ENCODE assay signal across 9 mouse cellular contexts in the genomic region with DNA sequence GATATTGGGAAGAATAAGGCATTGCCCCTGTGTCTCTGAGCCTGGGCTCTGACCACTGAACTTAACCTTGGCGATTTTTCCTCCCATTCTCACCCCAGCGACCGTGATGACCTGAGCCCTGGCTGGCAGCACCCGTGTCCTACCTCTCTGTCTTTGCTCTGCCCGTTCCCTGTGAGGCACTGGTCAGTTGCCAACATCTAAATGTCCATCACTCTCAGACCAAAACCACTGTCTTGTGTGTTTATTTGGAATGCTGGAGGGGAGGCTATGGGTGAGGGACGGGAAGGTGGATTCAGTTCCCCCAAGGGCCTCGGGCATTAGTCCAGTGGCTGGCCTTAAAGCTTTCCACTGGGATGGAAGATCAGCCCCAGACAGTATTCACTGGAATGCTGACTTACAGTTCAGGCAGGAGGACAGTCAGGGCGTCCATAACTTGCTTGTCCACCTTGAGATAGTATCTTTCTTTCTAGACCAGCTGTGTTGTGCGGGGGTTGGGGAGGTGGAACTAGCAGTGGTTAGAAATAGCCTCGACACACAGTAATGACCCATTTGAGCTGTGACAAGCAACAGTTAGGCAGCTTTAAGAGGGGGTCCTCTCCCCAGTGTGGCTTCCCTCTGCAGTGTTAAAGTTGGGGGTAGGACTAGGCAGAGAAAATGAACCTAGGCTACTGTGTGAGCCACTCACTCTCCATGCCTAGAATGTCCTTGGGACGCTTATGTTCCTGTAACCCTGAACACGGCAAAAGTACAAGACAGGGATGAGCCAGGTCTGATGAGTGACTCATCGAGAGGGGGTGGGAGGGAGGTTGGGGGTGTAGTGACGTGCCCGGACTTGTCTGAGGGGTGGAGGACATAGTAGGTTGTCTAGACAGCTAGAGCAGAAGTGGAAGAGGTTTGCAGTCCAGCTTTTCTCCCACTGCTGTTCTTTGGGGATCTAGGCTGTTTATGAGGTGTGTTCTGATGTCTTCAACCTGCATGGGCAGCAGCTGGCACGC. TPM values are rescaled to one million over a fixed set of nuclear protein-coding genes. Genes with fewer than 3 reads are reported as not detected.
DNase-seq lines count a peak whose midpoint lies in the region; ATAC-seq and TF ChIP-seq lines count a peak whose summit lies in the region.
"Had no signal": no experiment of that assay in that cellular context is flagged by ENCODE, and none has a peak within 500 bp of the region (broad histone marks: within the 10 kb centered on the region; RNA-seq: fewer than 3 reads in every experiment).

No protein-coding gene starts in this region.

- H3K9ac ChIP-seq in hindbrain, embryonic 13.5 days = peak overlapping the region; percentile 86
- no peak overlapping the region for H3K9ac ChIP-seq in liver, embryonic 12.5 days

- no peak for ATAC-seq in cerebellum, adult (ENCODE audit: insufficient number of reproducible peaks, low FRiP score, low TSS enrichment)
- no peak for ATAC-seq in hindbrain, embryonic 13.5 days (ENCODE audit: low FRiP score)
- no peak for ATAC-seq in liver, embryonic 12.5 days

- H3K27ac ChIP-seq in testis, adult 2 months (ENCODE audit: control insufficient read depth, insufficient read depth, low read depth, low read length) = peak overlapping the region; percentile 26
- no peak overlapping the region for H3K27ac ChIP-seq in hindbrain, embryonic 13.5 days
- no peak overlapping the region for H3K27ac ChIP-seq in liver, embryonic 12.5 days

- no peaks in the 10 kb centered on the region for H3K27me3 ChIP-seq in testis, adult 2 months (ENCODE audit: control insufficient read depth, insufficient read depth, low read length)
- peaks cover 16% of the 10 kb centered on the region for H3K27me3 ChIP-seq in hindbrain, embryonic 13.5 days
- peaks cover 57% of the 10 kb centered on the region for H3K27me3 ChIP-seq in liver, embryonic 12.5 days (replicated peaks)

- peak overlapping the region; percentile 90 for H3K4me2 ChIP-seq in hindbrain, embryonic 13.5 days
- H3K4me2 ChIP-seq in liver, embryonic 12.5 days = no peak overlapping the region

- no peaks in the 10 kb centered on the region for H3K9me3 ChIP-seq in hindbrain, embryonic 13.5 days
- no peaks in the 10 kb centered on the region for H3K9me3 ChIP-seq in liver, embryonic 12.5 days (replicated peaks)

- WGBS in hindbrain, embryonic 13.5 days = 77% methylated on average over 16 of the region's 16 CpGs
- 46% methylated on average over 16 of the region's 16 CpGs for WGBS in liver, embryonic 12.5 days (ENCODE audit: insufficient replicate concordance)

- peaks cover 4% of the 10 kb centered on the region for H3K4me1 ChIP-seq in testis, adult 2 months (ENCODE audit: control insufficient read depth, insufficient read depth, low read length)
- H3K4me1 ChIP-seq in hindbrain, embryonic 13.5 days (replicated peaks) = peaks cover 28% of the 10 kb centered on the region
- H3K4me1 ChIP-seq in liver, embryonic 12.5 days = peaks cover 9% of the 10 kb centered on the region

- no peaks in the 10 kb centered on the region for H3K36me3 ChIP-seq in testis, adult 2 months (ENCODE audit: control insufficient read depth, insufficient read depth, low read length)
- no peaks in the 10 kb centered on the region for H3K36me3 ChIP-seq in hindbrain, embryonic 13.5 days
- H3K36me3 ChIP-seq in liver, embryonic 12.5 days = no peaks in the 10 kb centered on the region

- TF ChIP-seq POLR2A in testis, adult 2 months (IDR thresholded peaks at IDR 0.05; ENCODE audit: control insufficient read depth, low read depth, low read length) = no peak

- TF ChIP-seq CTCF in testis, adult 2 months (IDR thresholded peaks at IDR 0.05; ENCODE audit: control insufficient read depth, insufficient read depth, insufficient replicate concordance, low read depth, low read length) = no peak

- H3K4me3 ChIP-seq in testis, adult 2 months (ENCODE audit: control insufficient read depth, low read depth, low read length) = no peak overlapping the region
- H3K4me3 ChIP-seq in hindbrain, embryonic 13.5 days = peak overlapping the region; percentile 65
- no peak overlapping the region for H3K4me3 ChIP-seq in liver, embryonic 12.5 days

- peak; percentile 44 for DNase-seq in cerebellum, adult 11 months
- no peak for DNase-seq in testis, postnatal 10 days (ENCODE audit: low spot score)
- no peak for DNase-seq in layer of hippocampus, adult 18-20 months (ENCODE audit: low spot score in 2 of 2)
- no peak for DNase-seq in liver
- DNase-seq: lung, adult 18-20 months had no signal

RNA-seq across cellular contexts. Expression of a gene that starts 2.4 kb away (rescaled TPM):
- 2.7 and 3.3 TPM in 2 replicates for polyA plus RNA-seq in testis, adult 2 months (2012; rRNA removed)
- polyA plus RNA-seq in hindbrain, embryonic 13.5 days (2015; fragmentation: Nextera tagmentation; extraction: Ambion mirVana) = 7.5 and 7.9 TPM in 2 replicates
- 1.9 and 2.0 TPM in 2 replicates for polyA plus RNA-seq in liver, embryonic 12.5 days (2016; fragmentation: Nextera tagmentation; extraction: Ambion mirVana)
- 10 to 100 TPM; 23.3 to 23.5 TPM for total RNA-seq in layer of hippocampus, adult 18-20 months (2021)

RNA-seq across cellular contexts. Expression of a gene that starts 8.0 kb away (rescaled TPM):
- polyA plus RNA-seq in testis, adult 2 months (2012; rRNA removed) = 34.6 and 37.4 TPM in 2 replicates
- 171 and 177 TPM in 2 replicates for polyA plus RNA-seq in hindbrain, embryonic 13.5 days (2015; fragmentation: Nextera tagmentation; extraction: Ambion mirVana)
- 80.8 and 91.2 TPM in 2 replicates for polyA plus RNA-seq in liver, embryonic 12.5 days (2016; fragmentation: Nextera tagmentation; extraction: Ambion mirVana)
- 10 to 100 TPM; 81.4 to 89.1 TPM for total RNA-seq in layer of hippocampus, adult 18-20 months (2021)

RNA-seq across cellular contexts. Expression of a gene that starts 27.6 kb away (rescaled TPM):
- polyA plus RNA-seq in testis, adult 2 months (2012; rRNA removed) = 39.3 and 40.6 TPM in 2 replicates
- polyA plus RNA-seq in hindbrain, embryonic 13.5 days (2015; fragmentation: Nextera tagmentation; extraction: Ambion mirVana) = 39.4 and 40.3 TPM in 2 replicates
- 7.2 and 7.4 TPM in 2 replicates for polyA plus RNA-seq in liver, embryonic 12.5 days (2016; fragmentation: Nextera tagmentation; extraction: Ambion mirVana)
- total RNA-seq in layer of hippocampus, adult 18-20 months (2021) = 100 to 1,000 TPM; 106 to 112 TPM

RNA-seq across cellular contexts. Expression of a gene that starts 38.0 kb away (rescaled TPM):
- polyA plus RNA-seq in testis, adult 2 months (2012; rRNA removed) = 1.5 and 1.8 TPM in 2 replicates
- 11.6 and 12.0 TPM in 2 replicates for polyA plus RNA-seq in hindbrain, embryonic 13.5 days (2015; fragmentation: Nextera tagmentation; extraction: Ambion mirVana)
- polyA plus RNA-seq in liver, embryonic 12.5 days (2016; fragmentation: Nextera tagmentation; extraction: Ambion mirVana) = 0.17 and 0.24 TPM in 2 replicates
- total RNA-seq in layer of hippocampus, adult 18-20 months (2021) = 10 to 100 TPM; 35.8 to 39.5 TPM

RNA-seq across cellular contexts. Expression of a gene that starts 43.4 kb away (rescaled TPM):
- 3.7 and 5.9 TPM in 2 replicates for polyA plus RNA-seq in testis, adult 2 months (2012; rRNA removed)
- 3.9 and 4.5 TPM in 2 replicates for polyA plus RNA-seq in hindbrain, embryonic 13.5 days (2015; fragmentation: Nextera tagmentation; extraction: Ambion mirVana)
- polyA plus RNA-seq in liver, embryonic 12.5 days (2016; fragmentation: Nextera tagmentation; extraction: Ambion mirVana) = 8.1 and 9.2 TPM in 2 replicates
- total RNA-seq in layer of hippocampus, adult 18-20 months (2021) = 1 to 10 TPM; 2.8 to 4.2 TPM
